Mouse (Mus musculus): ENCODE results near the gene Lamb1.

- TF ChIP-seq CTCF (IDR thresholded peaks at IDR 0.05; ENCODE audit: extremely low read depth, insufficient read length, insufficient replicate concordance, low read depth, low read length) (no peak), POLR2A (IDR thresholded peaks at IDR 0.05; ENCODE audit: low read depth, low read length) (no peak)
Measured at GRCm38 (mm10) chr12:31267363-31267762, 2.3 kb downstream of the Lamb1 start.

Data from small intestine, adult 2 months (tissue).